Mouse (Mus musculus): ENCODE measurements around the gene Sept1.
"Not testable (repeated sequence)": the region's sequence is repeated elsewhere in the genome, so short reads cannot be mapped to it uniquely, and the experiment has no call there.

Gene Sept1

DNA sequence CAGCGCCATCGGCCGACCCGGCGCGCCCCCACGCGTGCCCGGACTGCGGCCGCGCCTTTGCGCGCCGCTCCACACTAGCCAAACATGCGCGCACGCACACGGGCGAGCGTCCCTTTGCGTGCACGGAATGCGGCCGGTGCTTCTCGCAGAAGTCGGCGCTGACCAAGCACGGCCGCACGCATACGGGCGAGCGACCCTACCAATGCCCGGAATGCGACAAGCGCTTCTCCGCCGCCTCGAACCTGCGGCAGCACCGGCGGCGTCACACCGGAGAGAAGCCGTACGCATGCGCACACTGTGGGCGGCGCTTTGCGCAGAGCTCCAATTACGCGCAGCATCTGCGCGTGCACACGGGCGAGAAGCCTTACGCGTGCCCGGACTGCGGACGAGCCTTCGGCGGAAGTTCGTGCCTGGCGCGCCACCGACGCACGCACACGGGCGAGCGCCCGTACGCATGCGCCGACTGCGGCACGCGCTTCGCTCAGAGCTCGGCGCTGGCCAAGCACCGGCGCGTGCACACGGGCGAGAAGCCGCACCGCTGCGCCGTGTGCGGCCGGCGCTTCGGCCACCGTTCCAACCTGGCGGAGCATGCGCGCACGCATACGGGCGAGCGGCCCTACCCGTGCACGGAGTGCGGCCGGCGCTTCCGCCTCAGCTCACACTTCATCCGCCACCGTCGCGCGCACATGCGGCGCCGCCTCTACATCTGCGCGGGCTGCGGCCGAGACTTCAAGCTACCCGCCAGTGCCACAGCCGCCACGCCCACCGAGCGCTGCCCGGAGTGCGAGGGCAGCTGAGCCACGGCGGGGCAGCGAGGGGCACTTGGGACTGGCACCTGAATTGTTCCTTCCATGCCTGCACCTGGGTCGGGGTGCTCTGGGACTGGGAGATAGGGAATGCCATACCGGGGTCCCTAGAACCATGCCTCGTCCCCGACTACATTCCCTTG is 21.2 kb upstream of the Sept1 start:
- peak; percentile 53 for DNase-seq (ENCODE audit: low spot score)

GRCm38 (mm10) chr7:127253341-127253740 is 20.4 kb upstream of the Sept1 start:
- no peak for DNase-seq (ENCODE audit: low spot score)

DNA sequence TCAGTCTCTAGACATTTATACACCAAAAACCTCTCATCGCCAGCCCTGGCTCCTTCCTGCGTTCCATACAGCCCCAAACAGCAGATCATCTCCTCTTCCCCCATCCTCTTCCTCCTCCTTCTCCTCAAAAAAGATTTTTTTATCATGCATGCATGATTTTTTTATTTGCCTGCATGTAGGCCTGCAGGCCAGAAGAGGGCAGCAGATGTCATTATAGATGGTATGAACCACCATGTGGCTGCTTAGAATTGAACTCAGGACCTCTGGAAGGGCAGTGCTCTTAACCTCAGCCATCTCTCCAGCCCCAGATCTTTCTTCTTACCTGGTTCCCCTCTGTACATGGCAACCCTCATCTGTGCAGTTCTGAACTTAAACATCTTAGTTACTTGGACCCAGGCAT is 19.5 kb upstream of the Sept1 start:
- DNase-seq (ENCODE audit: low spot score), result no peak

GRCm38 (mm10) chr7:127250511-127250910 is 17.6 kb upstream of the Sept1 start:
- DNase-seq (ENCODE audit: low spot score), result not testable (repeated sequence)

DNA sequence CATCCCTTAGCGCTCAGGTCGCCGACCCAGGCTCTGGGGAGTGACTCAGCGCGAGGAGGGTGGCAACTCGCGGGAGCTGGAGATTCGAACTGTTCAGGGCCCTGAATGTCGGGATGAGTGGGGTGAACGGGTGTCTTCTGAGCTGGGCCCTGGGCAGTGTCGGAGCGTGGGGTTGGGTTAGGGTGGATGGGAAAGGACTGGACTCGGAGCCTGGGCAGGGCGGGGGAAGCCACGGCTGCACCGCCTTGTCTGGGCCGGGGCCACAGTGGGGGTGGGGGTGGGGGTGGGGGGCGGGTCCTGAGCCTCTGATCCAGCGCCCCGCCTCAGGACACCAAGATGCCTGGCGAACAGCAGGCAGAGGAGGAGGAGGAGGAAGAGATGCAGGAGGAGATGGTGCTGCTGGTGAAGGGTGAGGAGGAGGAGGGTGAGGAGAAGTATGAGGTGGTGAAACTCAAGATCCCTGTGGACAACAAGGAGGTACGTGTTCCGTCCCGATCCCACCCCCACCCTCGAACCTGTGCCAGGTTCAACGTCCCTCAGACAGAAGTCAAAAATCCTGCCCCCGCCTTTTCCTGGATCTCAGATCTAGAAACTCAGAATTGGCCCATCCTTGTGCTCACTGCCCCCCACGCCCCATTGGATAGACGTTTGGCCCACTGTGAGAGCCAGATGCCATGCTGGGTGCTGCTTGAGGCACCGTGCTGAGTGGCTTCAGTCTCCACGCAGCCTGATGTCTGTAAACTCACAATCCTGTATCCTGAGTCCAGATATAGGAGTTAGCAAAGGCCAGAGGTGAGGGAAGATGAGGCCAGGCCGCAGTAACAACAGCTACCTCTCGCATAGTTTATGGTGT is 12.0 kb upstream of the Sept1 start:
- peak; percentile 70 for DNase-seq (ENCODE audit: low spot score)

GRCm38 (mm10) chr7:127243870-127244657 is 11.1 kb upstream of the Sept1 start, which contains the start of gene Zfp771:
Zfp771 (plus strand) TSS chr7:127244274.
- peak; percentile 96 for DNase-seq (ENCODE audit: low spot score)

DNA sequence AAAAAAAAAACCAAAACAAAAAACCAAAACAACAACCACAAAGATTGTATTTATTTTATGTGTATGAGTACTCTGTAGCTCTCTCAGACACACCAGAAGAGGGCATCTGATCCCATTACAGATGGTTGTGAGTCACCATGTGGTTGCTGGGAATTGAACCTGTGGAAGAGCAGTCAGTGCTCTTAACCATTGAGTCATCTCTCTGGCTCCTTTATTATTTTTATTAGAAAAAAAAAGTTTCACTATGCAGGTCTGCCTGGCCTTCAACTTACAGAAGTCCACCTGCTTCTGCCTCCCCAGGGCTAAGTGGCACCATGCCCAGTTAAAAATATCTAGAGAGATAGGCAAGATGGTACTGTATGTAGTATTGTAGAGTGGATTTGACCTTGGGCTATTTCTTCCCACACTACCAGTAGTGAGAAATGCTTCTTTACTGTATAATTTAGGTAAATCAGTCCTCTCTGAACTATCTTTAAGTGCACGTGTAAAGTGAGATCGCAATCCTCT is 10.5 kb upstream of the Sept1 start:
- peak; percentile 42 for DNase-seq (ENCODE audit: low spot score)

DNA sequence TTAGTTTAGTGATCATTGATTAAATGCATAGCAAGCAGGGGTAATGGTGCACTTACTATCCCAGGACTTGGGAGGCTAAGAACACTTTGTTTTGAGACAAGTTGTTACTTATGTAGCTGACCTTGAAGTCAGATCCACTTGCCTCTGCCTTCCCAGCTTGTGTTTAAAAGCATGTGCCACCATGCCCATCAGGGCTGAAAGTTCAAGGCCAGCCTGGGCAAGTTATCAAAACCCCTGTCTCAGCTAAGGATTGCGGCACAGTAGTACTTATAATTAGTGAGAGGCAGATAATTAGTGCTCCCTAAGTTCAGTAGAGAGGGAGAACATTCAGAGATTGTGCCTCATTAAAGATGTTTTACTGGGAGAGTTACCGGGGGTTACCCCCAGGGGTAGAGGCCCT is 1.8 kb upstream of the Sept1 start:
- DNase-seq (ENCODE audit: low spot score), result no peak

- no peak for DNase-seq (ENCODE audit: low spot score)
Observed at GRCm38 (mm10) chr7:127233765-127234164, 835 bp upstream of the Sept1 start.

DNA sequence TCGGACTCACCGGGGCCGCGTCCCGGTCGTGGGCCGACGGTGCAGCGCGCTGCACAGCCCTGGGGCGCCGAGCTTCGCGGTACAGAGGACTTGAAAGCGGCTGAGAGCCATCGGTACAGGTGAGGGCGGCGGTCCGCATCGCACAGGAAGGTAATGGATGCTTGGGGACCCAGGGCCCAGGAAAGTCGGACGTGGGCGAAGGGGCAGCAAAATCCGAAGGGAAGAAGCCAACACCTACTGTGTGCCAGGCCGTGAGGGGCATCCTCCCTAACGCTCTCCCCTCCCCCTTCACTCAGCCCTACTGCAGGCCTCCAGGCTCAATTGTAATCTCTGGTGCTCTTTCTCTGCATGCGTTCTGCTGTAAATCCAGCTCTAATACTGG is 429 bp upstream of the Sept1 start:
- DNase-seq (ENCODE audit: low spot score), result peak; percentile 48

- peak; percentile 45 for DNase-seq (ENCODE audit: low spot score)
Observed at GRCm38 (mm10) chr7:127231826-127232621, 906 bp downstream of the Sept1 start.

- no peak for DNase-seq (ENCODE audit: low spot score)
Observed at GRCm38 (mm10) chr7:127231376-127231775, 1.6 kb downstream of the Sept1 start.

- peak; percentile 86 for DNase-seq (ENCODE audit: low spot score)
Observed at GRCm38 (mm10) chr7:127228615-127229303, 4.2 kb downstream of the Sept1 start.

DNA sequence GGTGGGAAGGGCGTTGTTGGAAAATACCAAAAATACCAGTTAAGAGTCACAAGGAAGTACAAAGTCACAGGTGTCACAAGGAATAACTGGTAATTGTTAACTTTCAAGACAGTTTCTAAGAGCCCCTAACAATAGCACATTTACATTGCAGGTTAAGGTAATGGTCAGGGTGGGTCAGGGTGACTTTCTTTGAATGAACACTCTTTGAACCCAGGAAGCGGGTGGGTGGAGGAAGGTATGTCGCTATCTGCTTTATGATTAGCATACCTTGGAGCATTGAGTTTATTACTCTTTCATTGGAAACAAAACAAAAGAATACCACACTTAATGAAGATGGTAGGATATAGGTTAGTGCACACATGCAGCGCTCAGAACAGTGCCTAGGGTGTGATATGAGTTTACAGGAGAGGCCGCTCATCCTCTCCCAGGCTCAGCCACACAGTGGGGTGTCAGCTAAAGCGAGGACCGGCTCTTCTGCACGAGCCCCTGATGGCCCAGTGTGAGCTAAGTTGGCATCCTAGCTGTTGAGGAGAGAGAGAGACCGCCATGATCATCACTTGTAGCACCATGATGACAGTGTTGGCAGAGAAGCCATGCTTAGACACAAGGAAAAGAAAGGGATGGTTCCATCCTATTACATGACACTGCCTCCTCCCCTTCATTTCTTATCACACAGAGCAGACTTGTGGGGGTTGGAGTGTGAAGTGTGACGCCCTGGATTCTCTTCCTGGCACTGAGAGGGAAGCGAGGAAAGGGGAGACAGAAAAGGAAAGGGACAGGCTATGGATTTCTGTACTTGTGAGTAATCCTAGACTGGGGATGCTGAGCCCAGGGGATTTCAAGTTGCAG is 7.6 kb downstream of the Sept1 start:
- no peak for DNase-seq (ENCODE audit: low spot score)

GRCm38 (mm10) chr7:127224616-127225015 is 8.3 kb downstream of the Sept1 start:
- no peak for DNase-seq (ENCODE audit: low spot score)

DNA sequence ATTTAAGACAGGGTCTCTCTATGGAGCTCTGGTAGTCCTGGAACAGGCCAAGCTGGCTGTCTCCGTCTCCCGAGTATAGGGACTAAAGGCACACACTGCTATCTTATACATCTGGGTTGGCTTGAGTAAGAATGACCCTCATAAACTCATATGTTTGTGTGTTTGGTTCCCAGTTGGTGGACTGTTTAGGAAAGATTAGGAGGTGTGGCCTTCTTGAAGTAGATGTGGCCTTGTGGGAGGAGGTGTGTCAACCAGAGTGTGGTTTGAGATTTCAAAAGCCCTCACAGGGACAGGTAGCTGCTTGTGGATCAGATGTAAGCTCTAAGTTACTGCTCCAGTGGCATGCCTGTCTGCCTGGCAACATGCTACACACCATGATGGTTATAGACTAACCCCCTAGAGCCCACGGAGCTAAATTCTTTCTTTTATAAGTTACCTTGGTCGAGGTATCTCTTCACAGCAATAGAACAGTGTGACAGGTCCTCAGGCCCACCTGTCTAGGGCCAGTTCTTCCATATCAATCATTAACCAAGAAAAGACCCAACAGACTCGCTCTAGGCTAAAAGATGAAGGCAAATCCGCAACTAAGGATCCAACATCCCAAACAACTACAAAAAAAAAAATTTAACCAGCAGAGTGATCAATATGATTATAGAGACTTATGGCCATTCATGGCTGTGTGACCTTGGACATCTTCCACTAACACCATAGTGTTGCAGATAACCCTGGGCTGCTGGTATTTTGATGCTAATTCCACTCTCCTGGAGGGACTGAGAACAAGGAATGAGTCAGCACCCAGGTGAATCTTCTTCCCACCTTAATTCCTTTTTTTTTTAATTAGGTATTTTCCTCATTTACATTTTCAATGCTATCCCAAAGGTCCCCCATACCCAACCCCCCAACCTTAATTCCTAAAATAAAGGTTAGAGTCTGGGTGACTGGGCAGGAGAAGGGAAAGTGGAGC is 9.1 kb downstream of the Sept1 start:
- DNase-seq (ENCODE audit: low spot score), result no peak

DNA sequence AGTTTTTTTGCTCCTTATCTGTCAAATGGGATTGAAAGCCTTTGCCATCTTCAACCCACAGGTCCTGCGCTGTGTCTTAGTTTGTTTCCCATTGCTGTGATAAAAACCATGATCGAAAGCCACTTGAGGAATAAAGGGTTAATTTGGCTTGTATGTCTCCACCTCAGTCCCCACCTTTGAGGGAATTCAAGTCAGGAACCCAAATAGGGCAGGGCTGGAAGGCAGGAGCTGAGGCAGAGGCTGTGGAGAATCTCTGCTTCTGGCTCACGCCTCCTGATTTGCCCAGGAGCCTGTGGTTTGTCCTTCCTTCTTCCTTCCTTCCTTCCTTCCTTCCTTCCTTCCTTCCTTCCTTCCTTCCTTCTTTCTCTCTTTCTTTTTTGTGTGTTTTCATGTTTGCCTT is 9.8 kb downstream of the Sept1 start:
- no peak for DNase-seq (ENCODE audit: low spot score)

- no peak for DNase-seq (ENCODE audit: low spot score)
Observed at GRCm38 (mm10) chr7:127220440-127220839, 12.5 kb downstream of the Sept1 start.
